Mouse (Mus musculus) E14TG2a.4 (cell line): Measurements from ENCODE around the gene Cnst.

Experiments used
- CTCF ChIP-seq: conservative IDR thresholded peaks from 2 replicates; pipeline ENCODE4 v1.5.1; 2014; ENCODE audit warnings: low read length
- NANOG ChIP-seq: IDR thresholded peaks from 2 replicates; pipeline ENCODE4 v1.6.1; 2014; ENCODE audit warnings: borderline replicate concordance, low read length, mixed read lengths
- POU5F1 ChIP-seq: IDR thresholded peaks from 2 replicates; pipeline ENCODE4 v1.6.1; 2014; ENCODE audit warnings: low read length, borderline replicate concordance

GRCm38 (mm10) chr1:179552751-179553150 is 6.6 kb downstream of the Cnst start:
- TF ChIP-seq CTCF (no peak), POU5F1 (no peak), NANOG (no peak)
